Mouse (Mus musculus): ENCODE measurements around the gene 4930404N11Rik. TPM values are rescaled to one million over a fixed set of nuclear protein-coding genes. Genes with fewer than 3 reads are reported as not detected.
A peak's percentile ranks its signal among the peaks of the same experiment; 100 is the strongest.

The 4930404N11Rik gene
- total RNA-seq, 4 experiments from 2014 or later = 0.22 to 0.68 (median 0.60) TPM

GRCm38 (mm10) chr10:81330007-81330406 lies 35.6 kb downstream of the 4930404N11Rik start:
- DNase-seq (ENCODE audit: low spot score in 2 of 2) = peak in 1 of 2 experiments; percentile 52

DNA sequence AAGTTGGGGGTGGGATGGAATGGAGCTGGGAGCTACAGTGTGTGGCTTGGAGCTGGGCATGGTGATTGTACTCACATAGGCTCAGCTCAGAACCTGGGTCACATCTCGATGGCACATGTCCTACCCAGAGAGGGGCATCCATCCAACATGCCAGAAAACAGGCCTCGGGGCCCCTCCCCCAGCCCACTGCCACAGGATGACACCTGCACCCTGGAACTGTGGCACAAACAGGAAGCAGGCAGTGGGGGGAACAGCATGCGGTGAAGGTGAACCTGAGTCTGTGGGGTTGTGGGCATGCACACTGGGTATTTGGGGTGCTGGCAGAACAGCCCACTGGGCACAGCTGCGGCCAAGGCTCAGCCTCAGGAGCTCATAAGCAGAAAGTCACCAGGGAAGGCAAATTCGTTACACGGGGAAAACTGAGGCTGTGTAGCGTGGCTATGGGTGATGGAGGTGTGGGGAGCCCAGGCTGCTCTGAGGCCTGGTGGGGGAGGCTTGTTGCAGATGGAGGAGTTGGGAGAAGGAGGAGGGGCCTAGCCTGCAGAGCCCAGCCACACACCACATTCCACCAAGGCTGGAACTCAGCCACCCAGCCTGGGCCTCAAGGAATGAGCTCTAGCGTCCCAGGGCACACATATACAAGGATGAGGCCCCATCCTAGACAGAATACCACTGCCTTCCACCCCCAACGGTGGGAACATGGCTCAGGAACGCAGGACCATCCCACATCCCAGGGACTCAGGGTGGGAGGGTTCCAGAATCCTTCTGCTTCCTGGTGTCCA lies 36.2 kb downstream of the 4930404N11Rik start:
- DNase-seq (ENCODE audit: low spot score in 2 of 2) = no peak

DNA sequence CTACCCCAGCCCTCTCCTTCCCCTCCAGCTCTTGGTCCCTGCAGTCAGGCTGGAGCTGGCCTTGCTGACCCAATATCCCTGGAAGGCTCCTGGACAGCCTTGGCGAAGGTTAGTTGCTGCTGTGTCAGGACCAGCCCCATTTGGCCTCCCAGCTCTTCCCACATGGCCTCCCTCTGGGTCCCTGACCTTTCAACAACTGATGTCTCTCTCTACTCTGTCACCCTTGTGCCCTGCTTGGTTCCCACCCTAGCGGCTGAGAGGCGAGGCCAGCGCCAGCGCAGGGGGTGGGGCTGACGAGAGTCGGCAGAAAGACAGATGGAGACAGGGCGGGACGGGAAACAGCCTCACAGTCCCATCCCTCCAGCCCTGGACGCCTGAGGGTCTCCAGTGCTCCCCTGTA lies 37.2 kb downstream of the 4930404N11Rik start, which contains the start of gene Tbxa2r:
Gene Tbxa2r (plus strand): TSS at position 346 of the 400 bp plus-strand sequence.
- no peak for DNase-seq (ENCODE audit: low spot score in 2 of 2)

DNA sequence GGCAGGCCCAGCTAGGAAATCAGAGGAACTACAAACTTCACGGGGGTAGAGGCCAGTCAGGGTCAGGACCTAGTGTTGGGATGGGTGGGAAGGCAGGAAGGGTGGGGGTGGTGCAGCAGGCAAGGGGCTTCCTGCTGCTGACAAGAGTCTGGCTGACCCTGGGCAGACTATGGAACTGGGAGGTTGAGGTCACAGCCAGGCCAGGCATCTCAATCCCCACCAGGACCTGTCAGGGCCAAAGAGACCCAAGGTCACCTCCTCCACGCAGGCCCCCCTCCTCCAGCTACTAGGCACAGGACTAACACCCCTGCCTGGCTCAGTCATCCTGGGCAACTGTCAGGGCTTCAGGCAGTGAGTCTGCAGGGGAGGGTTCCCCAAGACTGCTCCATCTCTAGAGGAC lies 37.7 kb downstream of the 4930404N11Rik start:
- no peak for DNase-seq (ENCODE audit: low spot score in 2 of 2)

- DNase-seq (ENCODE audit: low spot score in 2 of 2) = no peak
Measured at GRCm38 (mm10) chr10:81326858-81327257, 38.8 kb downstream of the 4930404N11Rik start.

- no peak for DNase-seq (ENCODE audit: low spot score in 2 of 2)
Measured at GRCm38 (mm10) chr10:81325781-81326180, 39.8 kb downstream of the 4930404N11Rik start.

DNA sequence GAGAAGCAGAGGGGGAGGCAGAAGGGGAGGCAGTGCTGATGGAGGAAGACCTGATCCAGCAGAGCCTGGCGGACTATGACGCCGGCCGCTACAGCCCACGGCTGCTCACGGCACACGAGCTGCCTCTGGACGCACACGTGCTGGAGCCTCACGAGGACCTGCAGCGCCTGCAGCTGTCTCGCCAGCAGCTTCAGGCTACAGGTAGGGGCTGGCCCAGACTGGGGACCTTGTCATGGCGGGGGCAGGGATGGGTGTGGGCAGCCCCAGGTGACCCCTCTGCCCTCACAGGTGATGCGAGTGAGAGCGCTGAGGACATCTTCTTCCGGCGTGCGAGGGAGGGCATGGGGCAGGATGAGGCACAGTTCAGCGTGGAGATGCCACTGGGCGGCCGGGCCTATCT lies 40.4 kb downstream of the 4930404N11Rik start:
- no peak for DNase-seq (ENCODE audit: low spot score in 2 of 2)

DNA sequence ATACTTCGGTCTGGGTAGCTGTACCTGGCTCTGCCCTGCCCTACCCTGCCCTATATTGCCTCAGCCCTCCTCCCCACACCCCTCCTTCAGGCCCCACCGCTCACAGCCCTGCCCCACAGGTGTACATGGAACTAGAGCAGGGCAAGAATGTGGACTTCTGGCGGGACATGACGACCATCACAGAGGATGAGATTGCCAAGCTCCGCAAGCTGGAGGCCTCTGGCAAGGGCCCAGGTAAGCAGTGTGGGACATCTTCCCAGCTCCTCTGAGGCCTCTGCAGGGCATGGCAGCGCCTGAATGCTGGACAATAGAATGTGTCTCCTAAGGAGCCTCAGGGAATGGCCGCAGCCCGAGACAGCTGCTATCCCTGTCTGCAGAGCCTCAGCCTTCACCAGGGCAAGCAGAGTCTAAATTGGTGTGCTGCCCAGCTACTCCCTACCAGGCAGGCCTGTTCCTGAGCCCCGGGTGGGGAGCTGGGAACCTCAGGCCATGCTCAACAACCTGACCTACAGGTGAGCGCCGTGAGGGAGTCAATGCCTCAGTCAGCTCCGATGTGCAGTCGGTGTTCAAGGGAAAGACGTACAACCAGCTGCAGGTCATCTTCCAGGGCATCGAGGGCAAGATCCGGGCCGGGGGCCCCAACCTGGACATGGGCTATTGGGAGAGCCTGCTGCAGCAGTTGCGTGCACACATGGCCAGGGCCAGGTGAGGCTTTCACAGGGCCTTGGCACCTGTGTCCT lies 41.7 kb downstream of the 4930404N11Rik start:
- no peak for DNase-seq (ENCODE audit: low spot score in 2 of 2)

GRCm38 (mm10) chr10:81323141-81323775 lies 42.4 kb downstream of the 4930404N11Rik start:
- DNase-seq (ENCODE audit: low spot score in 2 of 2) = no peak

DNA sequence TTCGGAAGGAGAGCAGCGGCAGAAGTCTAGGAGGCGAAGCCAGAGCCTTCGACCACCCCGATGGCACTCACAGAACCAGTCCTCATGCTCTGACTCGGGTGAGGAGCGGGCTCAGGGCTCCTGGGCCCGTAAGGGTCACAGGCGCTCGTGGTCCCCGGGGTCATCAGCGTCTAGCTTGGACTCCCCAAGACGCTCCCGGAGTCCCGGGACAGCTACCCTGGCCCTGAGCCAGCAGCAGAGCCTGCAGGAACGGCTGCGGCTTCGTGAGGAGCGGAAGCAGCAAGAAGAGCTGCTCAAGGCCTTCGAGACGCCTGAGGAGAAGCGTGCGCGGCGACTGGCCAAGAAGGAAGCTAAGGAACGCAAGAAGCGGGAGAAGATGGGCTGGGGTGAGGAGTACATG lies 43.2 kb downstream of the 4930404N11Rik start:
- DNase-seq (ENCODE audit: low spot score in 2 of 2) = no peak

DNA sequence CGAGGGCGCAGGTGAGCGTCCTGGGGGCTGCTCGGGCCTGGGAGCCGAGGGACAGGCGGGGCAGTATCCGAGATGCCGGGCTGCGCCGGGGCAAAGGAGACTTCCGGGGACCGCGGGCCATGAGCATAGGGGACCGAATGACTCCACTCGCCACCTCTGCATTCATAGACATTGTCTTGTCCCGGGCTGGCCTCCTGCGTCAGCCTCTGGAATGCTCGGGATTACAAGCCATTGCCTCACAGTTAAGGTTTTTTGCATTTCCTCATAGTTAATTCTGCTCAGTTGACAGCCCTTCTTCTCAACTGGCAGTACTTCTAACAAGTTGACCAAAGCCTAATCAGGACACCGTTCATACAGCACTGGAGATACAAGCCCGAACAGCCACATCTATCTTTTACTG lies 44.2 kb downstream of the 4930404N11Rik start:
- no peak for DNase-seq (ENCODE audit: low spot score in 2 of 2)

DNA sequence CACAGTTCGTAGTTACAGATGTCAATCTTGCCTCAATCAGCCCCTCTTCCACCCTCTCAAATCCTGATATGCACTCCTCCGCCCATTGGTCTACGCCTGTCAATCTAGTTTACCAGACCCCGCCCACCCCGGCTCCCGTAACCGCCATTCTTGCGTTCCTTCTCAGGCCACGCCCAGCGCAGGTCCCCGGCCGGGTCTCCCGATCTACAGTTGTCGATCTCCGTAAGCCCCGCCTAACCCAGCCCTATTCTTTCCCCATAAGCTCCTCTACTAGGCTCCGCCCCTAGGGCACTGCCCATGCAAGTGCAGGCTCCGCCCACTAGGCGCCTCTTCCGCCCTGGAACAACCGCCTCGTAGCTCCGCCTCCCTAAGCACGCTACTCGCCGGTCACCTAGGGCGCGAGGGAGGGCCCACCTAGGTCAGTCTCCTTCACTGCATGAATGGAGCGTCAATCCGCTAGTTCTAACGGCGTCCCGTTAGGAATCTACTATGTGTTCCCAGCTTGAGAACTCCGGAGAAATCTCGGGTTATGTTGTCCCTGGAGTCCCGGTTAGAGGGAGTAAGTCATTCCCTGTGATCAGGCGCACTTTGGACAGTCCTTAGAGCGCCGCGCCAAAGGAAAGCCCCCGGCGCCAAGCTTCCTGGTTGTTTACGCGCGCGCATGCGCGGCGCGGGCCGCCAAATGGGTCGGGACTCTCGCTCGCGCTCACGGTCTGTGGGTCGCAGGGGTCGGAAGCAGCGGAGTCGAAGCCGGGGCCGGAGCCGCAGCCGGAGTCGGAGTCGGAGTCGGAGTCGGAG lies 44.9 kb downstream of the 4930404N11Rik start, which contains the start of gene Cactin:
Gene Cactin (plus strand): TSS at position 554 of the 798 bp plus-strand sequence.
- DNase-seq (ENCODE audit: low spot score in 2 of 2) = peak; percentile 100

- no peak for DNase-seq (ENCODE audit: low spot score in 2 of 2)
Measured at GRCm38 (mm10) chr10:81319741-81320549, 45.7 kb downstream of the 4930404N11Rik start.

DNA sequence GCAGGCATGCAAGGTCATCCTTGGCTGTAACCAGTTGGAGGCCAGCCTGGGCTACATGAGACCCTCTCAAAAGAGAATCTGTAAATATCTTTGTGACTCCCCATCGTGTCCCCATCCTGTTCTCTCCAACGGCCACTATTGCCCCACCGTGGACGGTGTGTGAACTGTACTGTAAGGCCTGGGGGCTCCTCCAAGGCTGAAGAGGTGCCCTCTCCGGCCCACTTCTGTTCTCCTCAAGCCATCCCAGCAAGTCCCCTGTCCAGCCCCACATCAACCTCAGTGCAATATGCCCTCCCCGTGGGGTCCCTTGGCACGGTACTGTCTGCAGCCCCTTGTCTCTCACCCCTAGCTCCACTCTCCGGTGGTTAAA lies 46.3 kb downstream of the 4930404N11Rik start:
- DNase-seq (ENCODE audit: low spot score in 2 of 2) = no peak

DNA sequence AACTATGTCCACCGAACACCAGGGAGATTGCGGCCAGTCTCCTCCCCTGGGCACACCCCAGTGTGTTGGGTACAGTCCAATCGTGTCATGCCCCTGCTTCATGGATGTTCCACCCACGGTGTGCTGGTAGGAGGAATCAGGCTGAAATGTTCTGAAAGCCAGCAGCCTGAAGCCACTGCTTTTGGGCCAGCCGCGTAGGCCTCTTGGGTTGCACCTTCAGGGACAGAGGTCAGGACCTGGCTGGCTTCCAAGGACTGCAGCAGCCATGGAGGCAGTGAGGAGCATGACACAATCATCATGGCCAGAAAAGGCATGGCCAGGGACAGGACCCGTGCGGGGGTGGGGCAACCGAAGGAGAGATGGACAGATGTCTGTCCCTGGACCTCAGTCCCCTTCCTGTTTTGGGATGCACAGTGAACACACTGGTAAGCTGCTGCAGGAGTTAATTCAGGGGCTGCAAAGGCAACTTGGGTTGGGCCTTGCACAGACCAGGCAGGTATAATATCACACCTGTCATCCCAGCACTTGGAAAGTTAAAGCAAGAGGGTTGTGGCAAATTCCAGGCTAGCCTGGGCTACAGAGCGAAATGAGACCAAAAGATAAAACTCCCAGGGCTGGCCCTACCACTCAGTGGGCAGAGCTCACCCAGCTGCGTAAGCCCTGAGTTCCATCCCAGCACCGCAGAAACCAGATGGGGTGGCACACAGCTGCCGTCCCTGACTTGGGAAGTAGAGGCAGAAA lies 46.9 kb downstream of the 4930404N11Rik start:
- DNase-seq (ENCODE audit: low spot score in 2 of 2) = peak in 1 of 2 experiments; percentile 43

GRCm38 (mm10) chr10:81317273-81317672 lies 48.3 kb downstream of the 4930404N11Rik start:
- no peak for DNase-seq (ENCODE audit: low spot score in 2 of 2)

- DNase-seq (ENCODE audit: low spot score in 2 of 2) = no peak
Measured at GRCm38 (mm10) chr10:81316338-81317060, 49.1 kb downstream of the 4930404N11Rik start.

GRCm38 (mm10) chr10:81315587-81315986 lies 50.0 kb downstream of the 4930404N11Rik start:
- no peak for DNase-seq (ENCODE audit: low spot score in 2 of 2)

GRCm38 (mm10) chr10:81314201-81314600 lies 51.4 kb downstream of the 4930404N11Rik start:
- no peak for DNase-seq (ENCODE audit: low spot score in 2 of 2)

All from gastrocnemius, adult 8-10 months (tissue).